Mouse (Mus musculus): ENCODE results near the gene Upk3bl.
"Not testable (repeated sequence)": the region's sequence is repeated elsewhere in the genome, so short reads cannot be mapped to it uniquely, and the experiment has no call there.

Upk3bl gene

DNA sequence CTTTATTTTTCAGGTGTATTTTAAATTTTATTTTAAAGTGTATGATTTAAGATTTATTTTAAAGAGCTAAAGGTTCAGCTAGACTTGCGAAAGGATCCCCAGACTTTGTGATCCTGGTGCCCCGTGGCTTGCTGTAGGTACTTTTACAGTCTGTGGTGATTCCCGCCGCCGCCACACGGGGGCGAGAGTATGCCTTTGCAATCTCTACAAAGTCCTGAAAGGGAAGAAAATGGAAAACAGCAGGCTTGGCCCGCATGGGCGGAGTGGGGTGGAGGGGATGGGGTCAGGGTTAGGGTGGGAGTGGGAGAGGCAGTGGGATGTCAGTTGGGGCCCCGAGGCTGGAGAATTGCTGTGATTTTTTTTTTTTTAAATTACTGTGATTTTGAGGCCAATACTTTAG lies 8.3 kb upstream of the Upk3bl start:
- DNase-seq (ENCODE audit: low read depth, low spot score): peak; percentile 86

DNA sequence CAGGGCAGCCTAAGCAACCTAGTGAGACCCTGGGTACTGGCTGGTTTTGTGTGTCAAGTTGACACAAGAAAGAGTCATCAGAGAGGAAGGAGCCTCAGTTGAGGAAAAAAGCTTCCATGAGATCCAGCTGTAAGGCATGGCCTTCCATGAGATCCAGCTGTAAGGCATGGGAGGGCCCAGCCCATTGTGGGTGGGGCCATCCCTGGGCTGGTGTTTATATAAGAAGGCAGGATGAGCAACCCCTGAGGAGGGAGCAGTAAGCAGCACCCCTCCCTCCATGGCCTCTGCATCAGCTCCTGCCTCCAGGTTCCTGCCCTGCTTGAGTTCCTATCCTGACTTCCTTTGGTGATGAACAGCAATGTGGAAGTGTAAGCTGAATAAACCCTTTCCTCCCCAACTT lies 5.8 kb upstream of the Upk3bl start:
- not testable (repeated sequence) for DNase-seq (ENCODE audit: low read depth, low spot score)

GRCm38 (mm10) chr5:136049926-136050325 lies 4.4 kb upstream of the Upk3bl start:
- no peak for DNase-seq (ENCODE audit: low read depth, low spot score)

- no peak for DNase-seq (ENCODE audit: low read depth, low spot score)
Observed at GRCm38 (mm10) chr5:136051231-136052085, 2.8 kb upstream of the Upk3bl start.

DNA sequence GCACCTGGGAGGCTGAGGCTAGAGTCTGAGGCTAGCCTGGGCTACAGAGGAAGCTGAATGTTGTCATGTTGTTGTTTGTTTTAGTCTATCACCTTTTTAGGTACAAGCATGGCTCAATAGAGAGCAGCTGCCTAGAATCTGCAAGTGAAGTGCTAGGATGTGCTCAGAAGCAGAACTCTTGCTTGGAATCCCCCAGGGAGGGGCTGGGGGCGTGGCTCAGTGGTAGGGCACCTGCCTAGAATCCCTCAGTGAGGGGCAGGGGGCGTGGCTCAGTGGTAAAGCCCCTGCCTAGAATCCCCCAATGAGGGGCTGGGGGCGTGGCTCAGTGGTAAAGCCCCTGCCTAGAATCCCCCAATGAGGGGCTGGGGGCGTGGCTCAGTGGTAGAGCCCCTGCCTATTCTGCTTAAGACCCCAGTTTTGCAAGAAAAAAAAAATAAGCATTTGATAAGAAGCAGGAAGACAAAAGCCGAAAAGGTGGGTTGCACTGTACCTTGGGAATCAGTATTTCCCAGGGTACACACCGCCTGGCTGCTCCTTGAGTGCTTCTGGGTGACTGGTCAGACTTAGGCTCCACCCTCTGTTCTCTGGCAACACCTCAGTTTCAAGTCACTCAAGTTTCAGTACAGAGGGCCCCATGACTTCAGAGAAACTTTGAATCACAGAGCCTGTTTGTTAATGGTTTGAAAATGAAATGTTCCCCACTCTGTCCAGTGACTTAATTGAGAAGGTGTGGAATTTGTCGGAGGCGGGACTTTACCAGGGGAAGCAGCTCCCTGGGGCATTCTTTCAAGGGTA lies 1.2 kb upstream of the Upk3bl start:
- no peak for DNase-seq (ENCODE audit: low read depth, low spot score)

GRCm38 (mm10) chr5:136056062-136056461 lies 1.8 kb downstream of the Upk3bl start:
- DNase-seq (ENCODE audit: low read depth, low spot score): no peak

- DNase-seq (ENCODE audit: low read depth, low spot score): no peak
Observed at GRCm38 (mm10) chr5:136057085-136057484, 2.8 kb downstream of the Upk3bl start.

GRCm38 (mm10) chr5:136061567-136061966 lies 7.3 kb downstream of the Upk3bl start:
- DNase-seq (ENCODE audit: low read depth, low spot score): peak; percentile 71

GRCm38 (mm10) chr5:136063920-136064319 lies 9.6 kb downstream of the Upk3bl start:
- no peak for DNase-seq (ENCODE audit: low read depth, low spot score)

DNA sequence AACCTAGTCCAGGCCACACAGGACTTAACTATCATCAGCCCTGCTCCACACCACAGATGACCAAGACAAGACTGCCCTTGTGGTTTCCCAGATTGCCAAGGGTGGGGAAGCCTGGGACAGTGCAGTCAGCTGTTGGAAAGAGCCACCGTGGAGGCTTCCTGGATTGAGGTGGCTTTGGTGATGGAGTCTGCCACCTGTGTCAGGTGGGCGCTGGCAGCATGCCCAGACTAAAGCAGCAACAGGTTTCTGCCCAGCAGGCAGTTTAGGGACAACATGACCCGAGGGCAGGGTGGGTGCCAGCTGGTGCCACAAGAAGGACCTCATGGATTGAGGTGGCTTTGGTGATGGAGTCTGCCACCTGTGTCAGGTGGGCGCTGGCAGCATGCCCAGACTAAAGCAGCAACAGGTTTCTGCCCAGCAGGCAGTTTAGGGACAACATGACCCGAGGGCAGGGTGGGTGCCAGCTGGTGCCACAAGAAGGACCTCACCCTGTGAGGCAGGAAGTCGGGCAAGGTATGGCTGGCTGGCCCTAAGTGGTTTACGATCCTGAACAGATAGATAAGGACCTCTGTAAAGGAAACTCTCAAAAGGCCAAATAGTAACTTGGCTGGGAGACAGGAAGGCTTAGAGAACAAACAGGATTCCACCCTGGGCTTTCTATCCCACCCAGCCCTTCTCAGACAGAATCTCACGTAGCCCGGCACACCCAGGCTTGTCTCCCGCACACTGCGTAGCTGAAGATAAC lies 12.3 kb downstream of the Upk3bl start:
- DNase-seq (ENCODE audit: low read depth, low spot score): not testable (repeated sequence)

GRCm38 (mm10) chr5:136069411-136069810 lies 15.1 kb downstream of the Upk3bl start:
- no peak for DNase-seq (ENCODE audit: low read depth, low spot score)

DNA sequence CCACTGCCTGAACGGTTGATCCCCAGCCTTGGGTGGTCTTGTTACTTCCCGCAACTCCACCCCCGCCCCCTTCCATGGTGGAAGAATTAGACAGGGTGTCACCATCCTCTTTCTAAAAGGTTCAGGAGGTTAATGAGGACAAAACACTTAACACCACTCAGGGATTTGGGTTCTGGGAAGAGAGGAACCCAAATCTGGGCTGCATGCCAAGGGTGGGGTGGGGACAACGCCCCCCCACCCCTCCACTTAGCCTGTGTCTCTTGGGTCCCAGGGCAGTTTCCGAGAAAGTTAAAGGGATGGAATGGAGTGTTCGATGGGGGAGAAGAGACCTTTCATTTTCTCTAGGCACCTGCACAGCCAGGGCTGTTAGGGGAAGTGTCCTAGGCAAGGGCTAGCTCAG lies 18.8 kb downstream of the Upk3bl start:
- DNase-seq (ENCODE audit: low read depth, low spot score): no peak

GRCm38 (mm10) chr5:136073526-136073925 lies 19.2 kb downstream of the Upk3bl start:
- DNase-seq (ENCODE audit: low read depth, low spot score): no peak

GRCm38 (mm10) chr5:136075076-136075475 lies 20.8 kb downstream of the Upk3bl start:
- no peak for DNase-seq (ENCODE audit: low read depth, low spot score)

GRCm38 (mm10) chr5:136076284-136076683 lies 22.0 kb downstream of the Upk3bl start:
- no peak for DNase-seq (ENCODE audit: low read depth, low spot score)

- DNase-seq (ENCODE audit: low read depth, low spot score): no peak
Observed at GRCm38 (mm10) chr5:136077001-136077550, 22.8 kb downstream of the Upk3bl start.

GRCm38 (mm10) chr5:136078136-136078535 lies 23.8 kb downstream of the Upk3bl start:
- DNase-seq (ENCODE audit: low read depth, low spot score): no peak

GRCm38 (mm10) chr5:136082345-136082744 lies 28.1 kb downstream of the Upk3bl start:
- peak; percentile 54 for DNase-seq (ENCODE audit: low read depth, low spot score)

DNA sequence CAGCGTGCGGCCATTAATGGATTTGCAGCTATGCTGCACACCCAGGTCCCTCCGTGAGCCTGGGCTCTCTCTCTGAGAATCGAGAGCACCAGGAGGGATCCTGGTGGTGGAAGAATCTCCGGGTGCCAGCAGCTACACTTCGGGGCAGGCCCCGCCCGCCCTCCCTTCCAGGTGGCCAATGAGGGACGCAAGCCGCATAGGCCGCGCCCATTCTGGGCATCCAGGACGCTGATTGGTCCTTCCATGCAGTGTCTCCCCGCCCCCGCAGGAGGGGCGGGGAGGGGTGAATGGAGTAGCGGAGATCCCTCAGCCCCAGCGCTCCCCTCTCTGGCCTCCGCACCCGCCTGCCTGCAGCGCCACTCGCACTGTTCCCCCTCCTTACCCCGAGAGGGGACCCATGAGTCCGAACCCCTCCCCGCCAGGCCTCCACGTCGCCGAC lies 29.4 kb downstream of the Upk3bl start, which contains the start of gene Rasa4:
Gene Rasa4 (plus strand): TSS at position 248 of the 439 bp plus-strand sequence.
- DNase-seq (ENCODE audit: low read depth, low spot score): peak; percentile 96

- DNase-seq (ENCODE audit: low read depth, low spot score): no peak
Observed at GRCm38 (mm10) chr5:136084144-136084881, 30.0 kb downstream of the Upk3bl start.

Data from CD4-positive, CD25-positive, alpha-beta regulatory T cell, adult 2 months (primary cell).